Mouse (Mus musculus): ENCODE results near the gene Stox2.

GRCm38 (mm10) chr8:47439271-47439670 is 6.9 kb downstream of the Stox2 start:
- no peak for TF ChIP-seq CTCF (IDR thresholded peaks at IDR 0.05; ENCODE audit: low read depth)
- no peak for TF ChIP-seq EP300 (IDR thresholded peaks at IDR 0.05; ENCODE audit: low read depth)
